8 mouse cellular contexts compared by ENCODE assay signal in the genomic region with DNA sequence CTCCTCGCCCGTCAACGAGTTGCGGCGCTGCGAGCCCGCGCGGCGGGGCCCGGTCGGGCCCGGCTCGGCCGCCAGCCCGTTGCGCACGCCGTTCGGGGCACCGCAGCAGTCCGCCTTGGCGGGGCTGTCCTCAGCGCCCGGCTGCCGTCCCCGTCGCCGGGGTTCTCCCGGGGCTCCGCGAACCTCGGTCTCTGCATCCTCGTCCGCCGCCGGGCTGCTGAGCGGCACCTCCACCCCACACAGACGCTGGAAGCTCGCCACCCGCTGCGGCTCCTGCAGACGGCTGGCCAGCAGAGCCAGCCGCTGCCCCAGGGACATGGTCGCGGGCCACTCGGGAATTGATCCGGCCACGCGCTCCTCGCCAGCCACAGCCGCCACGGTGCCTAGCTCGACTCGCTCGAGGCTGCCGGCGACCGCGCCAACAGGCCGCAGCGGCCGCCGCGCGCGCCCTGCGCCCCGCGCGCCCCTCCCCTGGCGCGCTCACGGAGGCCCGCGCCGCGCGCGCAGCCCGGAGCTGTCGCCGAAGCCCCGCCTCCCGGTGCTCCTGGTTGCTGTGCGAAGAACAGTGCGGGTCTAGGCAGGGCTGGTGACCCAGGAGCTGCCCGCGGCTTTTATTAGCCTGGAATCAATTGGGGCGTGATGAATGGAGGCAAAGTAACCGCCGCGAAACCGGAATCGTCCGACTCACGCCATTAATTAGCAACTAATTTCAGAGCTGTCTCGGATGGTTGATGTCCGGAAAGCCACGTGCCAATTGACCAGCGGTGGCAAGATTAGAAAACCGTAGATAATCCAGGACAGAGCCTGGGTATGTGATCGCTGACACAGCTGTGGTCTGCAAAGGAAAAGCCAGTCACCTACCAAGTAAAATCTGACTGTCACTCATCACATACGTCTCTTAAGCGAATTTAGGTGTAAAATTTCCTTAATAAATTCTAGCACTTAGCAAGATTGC. TPM values are rescaled to one million over a fixed set of nuclear protein-coding genes. Genes with fewer than 3 reads are reported as not detected.
DNase-seq lines count a peak whose midpoint lies in the region; ATAC-seq lines count a peak whose summit lies in the region.

Sgpp1 (minus strand) TSS at position 484 of the 955 bp plus-strand sequence.

- H3K27ac ChIP-seq in hindbrain, embryonic 11.5 days (ENCODE audit: low read depth, low read length) = peak within 1 kb of the TSS; percentile 30; the same call in 1 of the 2 replicates
- H3K27ac ChIP-seq in lung, embryonic 16.5 days (ENCODE audit: low read length) = peak within 1 kb of the TSS; percentile 70

- peaks cover 2% of the 10 kb centered on the region; the same call in 1 of the 2 replicates for H3K27me3 ChIP-seq in hindbrain, embryonic 11.5 days (ENCODE audit: control insufficient read depth, insufficient read depth, low read length)
- H3K27me3 ChIP-seq in lung, embryonic 16.5 days (ENCODE audit: control insufficient read depth, insufficient read depth, low read depth, low read length) = no peaks in the 10 kb centered on the region

- peak within 1 kb of the TSS; percentile 87 for H3K9ac ChIP-seq in hindbrain, embryonic 11.5 days (ENCODE audit: low read depth, low read length)
- H3K9ac ChIP-seq in lung, embryonic 16.5 days (ENCODE audit: low read length) = peak within 1 kb of the TSS; percentile 95

- H3K4me2 ChIP-seq in hindbrain, embryonic 11.5 days (replicated peaks; ENCODE audit: low read depth, low read length) = peak within 1 kb of the TSS; percentile 93
- peak within 1 kb of the TSS; percentile 98 for H3K4me2 ChIP-seq in lung, embryonic 16.5 days (ENCODE audit: low read depth, low read length)

- DNase-seq in Muller cell, postnatal 12 days (ENCODE audit: inconsistent ontology term) = peak; percentile 92
- peak; percentile 88 to 93 for DNase-seq in cerebellum, postnatal 10 days
- DNase-seq in frontal cortex, postnatal 10 days (ENCODE audit: low spot score in 2 of 2) = peak; percentile 59 to 79
- peak; percentile 90 for DNase-seq in hindbrain, embryonic 11.5 days (ENCODE audit: low spot score)
- peak; percentile 81 for DNase-seq in layer of hippocampus, adult 9-11 months
- DNase-seq in ovary, postnatal 10 days (ENCODE audit: low spot score) = peak; percentile 62
- DNase-seq in thymus, postnatal 0 days (ENCODE audit: low spot score) = peak; percentile 89

- no peaks in the 10 kb centered on the region for H3K36me3 ChIP-seq in hindbrain, embryonic 11.5 days (ENCODE audit: control insufficient read depth, insufficient read depth, low read length)
- no peaks in the 10 kb centered on the region for H3K36me3 ChIP-seq in lung, embryonic 16.5 days (ENCODE audit: control insufficient read depth, insufficient read depth, low read length)

- ATAC-seq in hindbrain, embryonic 11.5 days (ENCODE audit: low FRiP score) = peak; percentile 95
- peak; percentile 93 for ATAC-seq in lung, embryonic 16.5 days (ENCODE audit: low read depth)

- no peaks in the 10 kb centered on the region for H3K9me3 ChIP-seq in hindbrain, embryonic 11.5 days (ENCODE audit: control insufficient read depth, low read length)
- H3K9me3 ChIP-seq in lung, embryonic 16.5 days (ENCODE audit: control insufficient read depth, low read length) = no peaks in the 10 kb centered on the region

- H3K4me3 ChIP-seq in hindbrain, embryonic 11.5 days (ENCODE audit: low read depth, low read length) = peak within 1 kb of the TSS; percentile 78
- H3K4me3 ChIP-seq in lung, embryonic 16.5 days (ENCODE audit: low read length) = peak within 1 kb of the TSS; percentile 90

- no peaks in the 10 kb centered on the region; the same call in 1 of the 2 replicates for H3K4me1 ChIP-seq in hindbrain, embryonic 11.5 days (replicated peaks; ENCODE audit: control insufficient read depth, insufficient read depth, low read length)
- peaks cover 12% of the 10 kb centered on the region for H3K4me1 ChIP-seq in lung, embryonic 16.5 days (replicated peaks; ENCODE audit: control insufficient read depth, insufficient read depth, low read length)

- WGBS in hindbrain, embryonic 11.5 days = 1% methylated on average over 84 of the region's 105 CpGs
- WGBS in lung, embryonic 16.5 days = under 1% methylated on average over 73 of the region's 105 CpGs

RNA-seq across cellular contexts. Expression of gene Sgpp1, which starts in this region (rescaled TPM):
- 8.1 and 10.1 TPM in 2 replicates for polyA plus RNA-seq in hindbrain, embryonic 11.5 days (2014; fragmentation: Nextera tagmentation; extraction: Ambion mirVana)
- 13.4 and 15.0 TPM in 2 replicates for polyA plus RNA-seq in lung, embryonic 16.5 days (2015; fragmentation: Nextera tagmentation; extraction: Ambion mirVana)
- polyA plus RNA-seq in thymus, postnatal 0 days (2015; fragmentation: Nextera tagmentation; extraction: Ambion mirVana) = 30.9 and 33.5 TPM in 2 replicates

Comparison
In these comparisons a context has a peak if more than half of its experiments do, and no peak if none do; other contexts are left out.
1. Peak in every context shown above with its lines: DNase-seq, ATAC-seq, H3K4me3 ChIP-seq and H3K27ac ChIP-seq.